Mouse (Mus musculus): ENCODE data around the gene Rere.

GRCm38 (mm10) chr4:150504304-150505021 lies 223.0 kb downstream of the Rere start:
- TF ChIP-seq CTCF (conservative IDR thresholded peaks at IDR 0.05 in 1 of 2, IDR thresholded peaks at IDR 0.05 in 1 of 2; ENCODE audit: low read depth in 2 of 2, low read length in 2 of 2): no peak
- TF ChIP-seq E2F4 (IDR thresholded peaks at IDR 0.05; ENCODE audit: insufficient replicate concordance, low read depth, low read length): no peak
- TF ChIP-seq HCFC1 (IDR thresholded peaks at IDR 0.05; ENCODE audit: low read depth, low read length): no peak
- TF ChIP-seq NRF1 (IDR thresholded peaks at IDR 0.05; ENCODE audit: low read depth, low read length): no peak
- no peak for TF ChIP-seq MAX (IDR thresholded peaks at IDR 0.05; ENCODE audit: low read length)
- TF ChIP-seq CHD2 (IDR thresholded peaks at IDR 0.05; ENCODE audit: low read length): no peak
- TF ChIP-seq NELFE (IDR thresholded peaks at IDR 0.05; ENCODE audit: low read depth, low read length): no peak
- TF ChIP-seq POLR2A (IDR thresholded peaks at IDR 0.05; ENCODE audit: low read depth, low read length): no peak

All from CH12.LX (cell line).